Mouse (Mus musculus): ENCODE measurements around the gene Neto2.

DNA sequence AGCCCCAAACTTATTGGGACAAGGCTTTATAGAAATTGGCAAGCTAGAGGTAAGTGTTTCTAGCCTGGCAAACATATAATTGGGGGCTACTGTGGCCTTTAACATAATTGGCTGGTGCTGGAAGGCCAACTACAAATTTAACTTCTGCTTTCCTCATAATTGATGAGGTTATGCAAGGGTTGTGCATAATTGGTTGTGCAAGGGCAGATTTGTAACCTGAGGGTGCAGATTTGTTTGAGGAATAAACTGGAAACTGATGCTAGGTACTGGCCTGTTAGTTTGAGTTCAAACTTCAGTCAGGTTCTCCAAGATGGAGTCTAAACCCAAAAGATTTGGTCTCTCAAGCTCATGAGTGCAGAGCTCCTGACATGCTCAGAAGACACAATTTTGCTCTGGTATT, 92.9 kb downstream of the Neto2 start:
- TF ChIP-seq CTCF (IDR thresholded peaks at IDR 0.05; ENCODE audit: extremely low read depth, insufficient read depth, low read length) (no peak), POLR2A (IDR thresholded peaks at IDR 0.05; ENCODE audit: extremely low read depth, insufficient read depth, low read length) (no peak)
